Mouse (Mus musculus) cerebellum, postnatal 4 days (tissue): ENCODE measurements around the gene Tex37.
A peak's percentile ranks its signal among the peaks of the same experiment; 100 is the strongest.

ENCODE experiments used
- DNase-seq, 2 experiments: peaks; one replicate each; pipeline ENCODE4 v3.0.0; 2022; ENCODE audit warnings: low spot score in 2 of 2, mixed read lengths in 1 of 2

Gene Tex37

GRCm38 (mm10) chr6:70918827-70919226, at the start of gene Tex37:
Gene Tex37, minus strand, starts transcription at chr6:70918927.
- DNase-seq = no peak

- no peak for DNase-seq
These were observed 49.6 kb upstream of the Tex37 start for GRCm38 (mm10) chr6:70968291-70968690.

- DNase-seq = no peak
These were observed 48.7 kb upstream of the Tex37 start for GRCm38 (mm10) chr6:70967422-70967821.

- no peak for DNase-seq
These were observed 47.0 kb upstream of the Tex37 start for GRCm38 (mm10) chr6:70965694-70966093.

- DNase-seq = no peak
These were observed 45.5 kb upstream of the Tex37 start for GRCm38 (mm10) chr6:70964116-70964830.

GRCm38 (mm10) chr6:70957341-70957940, 38.7 kb upstream of the Tex37 start:
- DNase-seq = no peak

GRCm38 (mm10) chr6:70956936-70957335, 38.2 kb upstream of the Tex37 start:
- no peak for DNase-seq

- peak in 1 of 2 experiments; percentile 8 for DNase-seq
These were observed 37.7 kb upstream of the Tex37 start, which contains the start of gene Foxi3 for GRCm38 (mm10) chr6:70956285-70956912. Gene Foxi3, plus strand, starts transcription at chr6:70956531.

GRCm38 (mm10) chr6:70955841-70956240, 37.1 kb upstream of the Tex37 start:
- no peak for DNase-seq

GRCm38 (mm10) chr6:70955291-70955800, 36.6 kb upstream of the Tex37 start:
- no peak for DNase-seq

- no peak for DNase-seq
These were observed 35.3 kb upstream of the Tex37 start for GRCm38 (mm10) chr6:70954040-70954439.

- no peak for DNase-seq
These were observed 34.5 kb upstream of the Tex37 start for GRCm38 (mm10) chr6:70953274-70953673.

- no peak for DNase-seq
These were observed 13.1 kb upstream of the Tex37 start for GRCm38 (mm10) chr6:70931801-70932200.

- peak in 1 of 2 experiments; percentile 49 for DNase-seq
These were observed 2.7 kb upstream of the Tex37 start for GRCm38 (mm10) chr6:70921274-70922074.

GRCm38 (mm10) chr6:70912396-70912765, 6.3 kb downstream of the Tex37 start:
- DNase-seq = no peak

GRCm38 (mm10) chr6:70911668-70912395, 6.9 kb downstream of the Tex37 start:
- DNase-seq = peak in 1 of 2 experiments; percentile 48

GRCm38 (mm10) chr6:70910285-70910684, 8.4 kb downstream of the Tex37 start:
- no peak for DNase-seq

- DNase-seq = no peak
These were observed 9.2 kb downstream of the Tex37 start for GRCm38 (mm10) chr6:70909572-70909971.

GRCm38 (mm10) chr6:70903689-70904088, 15.0 kb downstream of the Tex37 start:
- no peak for DNase-seq

- DNase-seq = no peak
These were observed 19.1 kb downstream of the Tex37 start for GRCm38 (mm10) chr6:70899594-70900003.

GRCm38 (mm10) chr6:70898166-70898565, 20.6 kb downstream of the Tex37 start:
- no peak for DNase-seq
